Mouse (Mus musculus) lung, postnatal 0 days (tissue): ENCODE measurements around the gene Galk2. TPM values are rescaled to one million over a fixed set of nuclear protein-coding genes. Genes with fewer than 3 reads are reported as not detected.

Source experiments
- ATAC-seq: fragments of 200-750 bp; cut with Nextera tagmentation; 2 replicates; pipeline ENCODE4 v1.8.0; 2017; ENCODE audit warnings: moderate library complexity
- DNase-seq: peaks from one replicate; pipeline ENCODE4 v3.0.0-alpha.2; 2016; ENCODE audit warnings: low spot score
- H3K27ac ChIP-seq: fragments of 300-500 bp; sonication (generic); 2 replicates; pipeline ENCODE4 v1.5.1; 2014; ENCODE audit warnings: antibody characterized with exemption, mild to moderate bottlenecking, low read length, mixed read lengths
- H3K27me3 ChIP-seq: fragments of 300-500 bp; sonication (generic); replicated peaks from 2 replicates; pipeline ENCODE4 v1.6.1; 2014; ENCODE audit warnings: low read length, mixed read lengths; ENCODE audit not compliant: insufficient read depth
- H3K36me3 ChIP-seq: fragments of 300-500 bp; sonication (generic); 2 replicates; pipeline ENCODE4 v1.6.1; 2014; ENCODE audit warnings: low read length, mixed read lengths; ENCODE audit not compliant: insufficient read depth
- H3K4me1 ChIP-seq: fragments of 300-500 bp; sonication (generic); 2 replicates; pipeline ENCODE4 v1.6.1; 2014; ENCODE audit warnings: antibody characterized with exemption, low read depth, low read length, mixed read lengths; ENCODE audit not compliant: insufficient read depth
- H3K4me2 ChIP-seq: fragments of 300-500 bp; sonication (generic); replicated peaks from 2 replicates; pipeline ENCODE4 v1.6.1; 2014; ENCODE audit warnings: low read depth, mild to moderate bottlenecking, low read length, moderate library complexity, mixed read lengths
- H3K4me3 ChIP-seq: fragments of 300-500 bp; sonication (generic); 2 replicates; pipeline ENCODE4 v1.5.1; 2014; ENCODE audit warnings: low read depth, low read length
- H3K9ac ChIP-seq: fragments of 300-500 bp; sonication (generic); replicated peaks from 2 replicates; pipeline ENCODE4 v1.6.1; 2014; ENCODE audit warnings: low read depth, mild to moderate bottlenecking
- H3K9me3 ChIP-seq: fragments of 300-500 bp; sonication (generic); 2 replicates; pipeline ENCODE4 v1.6.1; 2016; ENCODE audit warnings: low read length, mixed read lengths
- CTCF ChIP-seq: IDR thresholded peaks from 2 replicates; pipeline ENCODE4 v1.5.1; 2016; ENCODE audit warnings: antibody characterized with exemption, mild to moderate bottlenecking
- EP300 ChIP-seq: IDR thresholded peaks from 2 replicates; pipeline ENCODE4 v1.6.1; 2016; ENCODE audit warnings: antibody characterized with exemption, mild to moderate bottlenecking, control low read depth
- WGBS: fragments of 180-500 bp; shearing (Covaris S2); extraction: QIAGEN DNeasy Blood & Tissue Kit; methylation state at CpG from one replicate; pipeline ENCODE4 v1.1.7; 2014; 5-methylcytosine and 5-hydroxymethylcytosine counted together
- polyA plus RNA-seq: library from polyadenylated mRNA; unstranded; fragments of >200 nt; fragmentation: Nextera tagmentation; extraction: Ambion mirVana; gene quantifications from 2 replicates; pipeline ENCODE4 v1.2.1, GENCODE M21; 2015

Galk2 gene
- polyA plus RNA-seq, 1 experiment from 2014 or later, result 27.1 TPM

DNA sequence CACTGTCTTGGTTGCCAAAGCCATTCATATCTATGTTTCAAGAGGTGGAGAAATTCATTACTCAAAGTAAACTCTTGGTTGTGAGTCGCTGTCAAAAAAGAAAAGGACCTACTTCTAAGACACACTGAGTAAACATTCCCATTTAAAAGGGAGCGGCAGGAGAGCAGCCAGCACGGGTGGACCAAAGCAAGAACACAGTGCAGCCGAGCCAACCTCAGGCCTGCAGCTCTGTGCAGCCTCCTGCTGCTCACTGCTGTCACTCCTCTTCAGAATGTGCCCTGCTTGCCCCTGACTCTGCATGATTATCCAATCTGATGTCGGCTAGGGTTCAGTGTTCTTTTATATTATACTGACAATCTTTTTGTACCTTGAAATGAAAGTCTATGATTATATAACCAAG is 62.4 kb downstream of the Galk2 start:
- DNase-seq (peak; percentile 46), ATAC-seq (0 out of 2 replicates have a peak, but pooled peaks have one; percentile 32)
- Histone ChIP-seq H3K27ac (no peak overlapping the region), H3K36me3 (no peaks in the 10 kb centered on the region), H3K4me2 (no peak overlapping the region), H3K9me3 (no peaks in the 10 kb centered on the region), H3K4me1 (0 out of 2 replicates have a peak, but pooled peaks cover 3% of the 10 kb centered on the region), H3K27me3 (no peaks in the 10 kb centered on the region), H3K4me3 (no peak overlapping the region), H3K9ac (no peak overlapping the region)
- TF ChIP-seq EP300, result no peak
- TF ChIP-seq CTCF, result no peak
- 49% methylated on average over 5 of the region's 5 CpGs for WGBS

DNA sequence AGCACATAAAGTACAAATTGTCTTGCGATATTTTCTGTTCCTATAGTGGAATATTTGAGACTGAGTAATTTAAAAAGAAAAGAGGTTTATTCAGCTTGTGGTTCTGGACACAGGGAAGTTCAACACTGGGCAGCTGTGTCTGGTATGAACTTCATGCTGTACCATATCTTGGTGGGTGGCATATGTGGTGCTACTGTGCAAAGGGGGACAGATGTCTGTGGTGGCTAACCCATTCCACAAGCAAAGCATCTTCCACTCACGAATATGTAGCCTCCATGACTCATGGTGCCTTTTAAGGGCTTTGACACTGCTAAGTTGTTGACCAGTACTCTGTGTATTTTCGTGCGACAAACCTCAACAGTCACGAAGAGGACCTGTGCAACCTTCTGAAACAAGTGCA is 63.2 kb downstream of the Galk2 start:
- no peaks in the 10 kb centered on the region for H3K9me3 ChIP-seq
- ATAC-seq (no peak), DNase-seq (no peak)
- 90% methylated on average over 5 of the region's 5 CpGs for WGBS
- no peak overlapping the region for H3K9ac ChIP-seq
- no peaks in the 10 kb centered on the region for H3K27me3 ChIP-seq
- TF ChIP-seq EP300 (no peak), CTCF (no peak)
- H3K4me2 ChIP-seq, result no peak overlapping the region
- no peak overlapping the region for H3K27ac ChIP-seq
- 0 out of 2 replicates have a peak, but pooled peaks cover 3% of the 10 kb centered on the region for H3K4me1 ChIP-seq
- H3K4me3 ChIP-seq, result no peak overlapping the region
- no peaks in the 10 kb centered on the region for H3K36me3 ChIP-seq

DNA sequence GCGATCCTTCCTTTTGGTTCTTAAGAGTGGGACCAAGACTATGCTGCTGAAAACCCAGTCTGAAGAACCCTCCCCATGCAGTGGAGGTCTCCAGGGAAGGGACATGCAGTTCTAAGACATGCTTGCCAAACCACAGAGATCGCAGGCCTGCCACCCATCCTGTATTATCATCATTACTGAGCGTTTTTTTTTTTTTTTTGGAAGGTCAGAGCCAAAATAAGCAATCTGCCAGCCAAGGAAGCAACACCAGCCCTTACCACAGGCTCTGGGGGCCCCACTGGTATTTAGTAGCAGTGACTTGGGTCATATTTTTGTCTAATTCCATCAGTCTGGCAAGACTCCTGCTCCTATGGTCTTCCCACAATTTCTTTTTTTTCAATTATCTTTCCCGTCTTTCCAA is 64.0 kb downstream of the Galk2 start:
- Histone ChIP-seq H3K4me3 (no peak overlapping the region), H3K4me1 (0 out of 2 replicates have a peak, but pooled peaks cover 3% of the 10 kb centered on the region), H3K36me3 (no peaks in the 10 kb centered on the region), H3K27ac (no peak overlapping the region), H3K4me2 (no peak overlapping the region), H3K27me3 (no peaks in the 10 kb centered on the region), H3K9me3 (no peaks in the 10 kb centered on the region), H3K9ac (no peak overlapping the region)
- 63% methylated on average over 4 of the region's 4 CpGs for WGBS
- TF ChIP-seq EP300, result no peak
- DNase-seq (no peak), ATAC-seq (no peak)

DNA sequence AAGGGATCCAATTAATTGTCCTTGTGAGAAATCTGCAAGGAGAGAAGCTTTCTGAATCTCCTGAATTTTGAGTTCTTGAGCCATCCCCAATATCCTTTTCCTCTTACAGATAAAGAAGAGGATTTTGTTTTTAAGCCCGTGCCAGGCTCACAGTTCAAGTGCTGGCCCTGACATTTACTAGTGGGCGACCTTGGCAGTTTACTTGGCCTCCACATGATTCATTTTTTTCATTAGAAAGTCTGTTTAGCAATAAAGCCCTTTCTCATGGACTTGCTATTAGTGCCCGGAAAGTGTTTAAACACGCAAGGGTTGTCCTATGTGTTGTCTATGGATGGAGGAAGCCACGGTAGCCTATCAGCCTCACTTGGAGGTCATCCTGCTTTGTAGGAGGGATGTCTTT is 64.4 kb downstream of the Galk2 start:
- 0 out of 2 replicates have a peak, but pooled peaks cover 3% of the 10 kb centered on the region for H3K4me1 ChIP-seq
- DNase-seq, result no peak
- ATAC-seq, result no peak
- no peak overlapping the region for H3K4me3 ChIP-seq
- H3K27ac ChIP-seq, result no peak overlapping the region
- no peak overlapping the region for H3K4me2 ChIP-seq
- H3K9me3 ChIP-seq, result no peaks in the 10 kb centered on the region
- no peak overlapping the region for H3K9ac ChIP-seq
- no peaks in the 10 kb centered on the region for H3K36me3 ChIP-seq
- TF ChIP-seq EP300, result no peak
- TF ChIP-seq CTCF, result no peak
- 85% methylated on average over 5 of the region's 5 CpGs for WGBS
- H3K27me3 ChIP-seq, result no peaks in the 10 kb centered on the region

DNA sequence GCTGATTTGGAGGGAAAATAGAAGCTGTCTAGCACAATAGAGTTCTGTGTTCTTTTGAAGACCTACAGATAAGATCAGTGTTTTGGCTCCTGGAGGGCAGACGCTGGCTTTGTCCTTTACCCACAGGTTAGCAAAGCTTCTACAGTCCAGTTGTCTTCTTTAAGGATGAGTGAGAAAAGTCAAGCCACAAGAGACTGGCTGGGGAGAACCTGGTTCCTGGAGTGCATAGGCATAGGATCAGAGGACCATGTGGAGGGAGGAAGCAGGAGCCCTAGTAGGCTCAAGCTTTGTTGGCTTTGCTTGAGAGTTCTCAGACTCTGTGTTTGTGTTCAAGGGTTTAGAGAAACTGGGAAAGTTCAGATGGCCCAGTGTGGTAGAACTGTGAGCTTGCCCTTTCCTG is 65.6 kb downstream of the Galk2 start:
- DNase-seq, result no peak
- Histone ChIP-seq H3K4me3 (no peak overlapping the region), H3K27ac (no peak overlapping the region), H3K4me2 (no peak overlapping the region), H3K9me3 (no peaks in the 10 kb centered on the region), H3K27me3 (no peaks in the 10 kb centered on the region), H3K36me3 (no peaks in the 10 kb centered on the region), H3K9ac (no peak overlapping the region), H3K4me1 (0 out of 2 replicates have a peak, but pooled peaks cover 3% of the 10 kb centered on the region)
- no peak for TF ChIP-seq CTCF
- no peak for TF ChIP-seq EP300
- no peak for ATAC-seq
- 55% methylated on average over 1 of the region's 1 CpGs for WGBS

DNA sequence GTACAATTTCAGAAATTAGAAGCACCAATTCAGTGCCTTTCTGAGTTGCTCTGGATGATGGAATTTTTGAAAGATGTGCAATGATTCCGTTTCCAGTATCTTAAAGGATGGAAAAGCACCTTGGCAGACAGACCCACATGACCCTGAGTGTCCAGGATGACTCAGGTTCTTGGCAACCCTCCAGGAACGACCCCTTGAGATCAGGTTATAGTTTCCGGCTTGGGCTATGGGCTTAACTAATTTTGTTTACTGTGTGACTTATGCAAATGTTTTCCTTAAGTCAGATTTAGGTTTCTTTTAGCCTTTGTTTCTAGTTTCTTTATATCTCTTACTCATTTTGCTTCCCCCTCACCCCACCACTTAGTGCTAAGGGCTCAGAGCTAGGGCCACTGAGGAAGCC is 66.2 kb downstream of the Galk2 start:
- Histone ChIP-seq H3K4me1 (0 out of 2 replicates have a peak, but pooled peaks cover 3% of the 10 kb centered on the region), H3K4me3 (no peak overlapping the region), H3K27me3 (no peaks in the 10 kb centered on the region), H3K27ac (no peak overlapping the region), H3K9ac (no peak overlapping the region), H3K4me2 (no peak overlapping the region), H3K9me3 (no peaks in the 10 kb centered on the region), H3K36me3 (no peaks in the 10 kb centered on the region)
- DNase-seq (no peak), ATAC-seq (no peak)
- WGBS, result 51% methylated on average over 3 of the region's 3 CpGs
- TF ChIP-seq CTCF (no peak), EP300 (no peak)

DNA sequence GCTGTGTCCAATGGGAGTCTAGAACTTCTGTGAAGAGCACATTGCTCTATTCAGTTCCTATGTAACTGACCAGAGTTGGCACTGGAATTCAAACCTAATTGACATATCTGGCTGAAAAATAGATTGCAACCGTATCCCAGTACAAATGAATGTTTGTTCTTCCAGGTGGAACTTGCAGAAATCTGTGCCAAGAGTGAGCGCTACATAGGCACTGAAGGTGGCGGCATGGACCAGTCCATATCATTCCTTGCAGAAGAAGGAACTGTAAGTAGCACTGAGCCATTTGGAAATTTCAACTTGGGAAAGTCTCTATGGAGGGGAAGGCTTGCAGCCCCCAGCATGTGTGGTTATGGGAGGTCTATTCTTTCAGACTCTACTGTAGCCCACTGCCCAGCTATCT is 70.5 kb downstream of the Galk2 start:
- no peaks in the 10 kb centered on the region for H3K4me1 ChIP-seq
- 76% methylated on average over 3 of the region's 3 CpGs for WGBS
- peak; percentile 17; the same call in 1 of the 2 replicates for ATAC-seq

More for the DNA sequence above, 70.5 kb downstream of the Galk2 start:
- H3K9me3 ChIP-seq, result no peaks in the 10 kb centered on the region
- no peak overlapping the region for H3K4me2 ChIP-seq
- no peaks in the 10 kb centered on the region for H3K36me3 ChIP-seq
- H3K27me3 ChIP-seq, result no peaks in the 10 kb centered on the region
- H3K27ac ChIP-seq, result no peak overlapping the region
- H3K9ac ChIP-seq, result no peak overlapping the region
- no peak for TF ChIP-seq EP300
- TF ChIP-seq CTCF, result no peak
- H3K4me3 ChIP-seq, result no peak overlapping the region
- no peak for DNase-seq
